Mouse (Mus musculus) heart, adult 10 weeks (tissue): Measurements from ENCODE around the gene Gm10330. TPM values are rescaled to one million over a fixed set of nuclear protein-coding genes. Genes with fewer than 3 reads are reported as not detected.

ENCODE experiments used
- polyA plus RNA-seq: library from polyadenylated mRNA; stranded (reverse); fragments of 350-450 nt; fragmentation: Illumina TruSeq; extraction: RNeasy Lipid Tissue Mini Kit (QIAGEN cat#74804); gene quantifications from one replicate; pipeline ENCODE4 v1.2.3, GENCODE M21; 2014; ENCODE audit warnings: low read depth, low replicate concordance

Gene Gm10330
- polyA plus RNA-seq, result not detected

GRCm38 (mm10) chr12:23780165-23780564 is at the start of gene Gm10330:
TSS of gene Gm10330 (minus strand) at chr12:23780265.

